Mouse (Mus musculus) liver, adult 2 months (tissue): ENCODE data around the gene Bicra.

Experiments used
- CTCF ChIP-seq: fragments of 200-500 bp; IDR thresholded peaks from 2 replicates; pipeline ENCODE4 v1.5.1; 2011; ENCODE audit warnings: low read depth, low read length, control low read depth
- POLR2A ChIP-seq: fragments of 200-500 bp; IDR thresholded peaks from 2 replicates; pipeline ENCODE4 v1.6.1; 2011; ENCODE audit warnings: low read length, control low read depth; ENCODE audit not compliant: insufficient read depth; ENCODE audit errors: extremely low read depth

DNA sequence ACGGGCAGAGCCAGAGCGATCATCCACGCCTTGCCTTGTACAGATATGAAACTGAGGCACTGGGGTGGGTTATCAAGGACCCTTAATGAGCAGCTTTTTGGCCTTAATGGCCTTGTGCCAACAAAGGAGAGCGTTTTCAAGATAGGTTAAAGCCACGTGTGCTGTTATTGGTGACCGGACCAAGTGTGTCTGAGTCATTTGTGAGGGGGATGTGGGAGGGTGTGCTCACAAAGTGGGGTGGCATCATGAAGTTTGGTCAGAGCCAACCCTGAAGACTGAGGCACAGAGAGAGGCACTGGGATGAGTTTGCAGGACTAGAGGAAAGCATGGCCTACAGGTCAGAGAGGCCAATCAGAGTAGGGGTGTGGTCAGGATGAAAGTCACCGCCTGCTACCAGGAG lies 93.3 kb downstream of the Bicra start:
- no peak for TF ChIP-seq CTCF
- TF ChIP-seq POLR2A: no peak
